Mouse (Mus musculus) liver, adult 2 months (tissue): ENCODE results near the gene Hes3. TPM values are rescaled to one million over a fixed set of nuclear protein-coding genes. Genes with fewer than 3 reads are reported as not detected.
A peak's percentile ranks its signal among the peaks of the same experiment; 100 is the strongest.

Source experiments
- DNase-seq: peaks from one replicate; pipeline ENCODE4 v3.0.0-alpha.2; 2011; ENCODE audit warnings: low read depth, low spot score; ENCODE audit errors: extremely low read depth
- H3K27ac ChIP-seq: fragments of 200-500 bp; replicated peaks from 2 replicates; pipeline ENCODE4 v1.5.1; 2012; ENCODE audit warnings: low read depth, mild to moderate bottlenecking, control low read depth, inconsistent platforms, low read length; ENCODE audit not compliant: insufficient read depth
- H3K27me3 ChIP-seq: fragments of 200-500 bp; 2 replicates; pipeline ENCODE4 v1.6.1; 2012; ENCODE audit warnings: mild to moderate bottlenecking, moderate library complexity, low read length, inconsistent platforms; ENCODE audit not compliant: control insufficient read depth, insufficient read depth
- H3K36me3 ChIP-seq: fragments of 200-500 bp; 2 replicates; pipeline ENCODE4 v1.6.1; 2012; ENCODE audit warnings: low read length, inconsistent platforms; ENCODE audit not compliant: control insufficient read depth, insufficient read depth
- H3K4me1 ChIP-seq: fragments of 200-500 bp; 2 replicates; pipeline ENCODE4 v1.6.1; 2011; ENCODE audit warnings: low read length; ENCODE audit not compliant: control insufficient read depth, insufficient read depth
- H3K4me3 ChIP-seq: fragments of 200-500 bp; 2 replicates; pipeline ENCODE4 v1.5.1; 2011; ENCODE audit warnings: low read depth, mild to moderate bottlenecking, control low read depth, low read length, moderate library complexity; ENCODE audit not compliant: insufficient read depth
- H3K79me2 ChIP-seq: fragments of 200-500 bp; 2 replicates; pipeline ENCODE4 v1.6.1; 2012; ENCODE audit warnings: inconsistent platforms, mild to moderate bottlenecking, low read length, moderate library complexity; ENCODE audit not compliant: control insufficient read depth, insufficient read depth
- H3K9ac ChIP-seq: fragments of 200-500 bp; 2 replicates; pipeline ENCODE4 v1.6.1; 2012; ENCODE audit warnings: low read depth, mild to moderate bottlenecking, control low read depth, inconsistent platforms, low read length
- CTCF ChIP-seq: fragments of 200-500 bp; IDR thresholded peaks from 2 replicates; pipeline ENCODE4 v1.5.1; 2011; ENCODE audit warnings: low read depth, low read length, control low read depth
- POLR2A ChIP-seq: fragments of 200-500 bp; IDR thresholded peaks from 2 replicates; pipeline ENCODE4 v1.6.1; 2011; ENCODE audit warnings: low read length, control low read depth; ENCODE audit not compliant: insufficient read depth; ENCODE audit errors: extremely low read depth
- WGBS: fragments of 180-500 bp; shearing (Covaris S2); methylation state at CpG from one replicate; pipeline ENCODE4 v1.1.7; 2018; 5-methylcytosine and 5-hydroxymethylcytosine counted together
- polyA plus RNA-seq: library from polyadenylated mRNA; depleted of rRNA; stranded (reverse); fragments of >200 nt; gene quantifications from 2 replicates; pipeline ENCODE4 v1.2.3, GENCODE M21; 2012
- total RNA-seq: library from RNA; depleted of rRNA; stranded (reverse); fragments of >200 nt; gene quantifications from 2 replicates; pipeline ENCODE4 v1.2.3, GENCODE M21; 2014

The Hes3 gene
- total and polyA plus RNA-seq, 2 experiments = not detected

- peak; percentile 30 for DNase-seq
- Histone ChIP-seq H3K27me3 (peaks cover 25% of the 10 kb centered on the region), H3K36me3 (no peaks in the 10 kb centered on the region), H3K4me1 (no peaks in the 10 kb centered on the region; the same call in 1 of the 2 replicates), H3K79me2 (no peaks in the 10 kb centered on the region), H3K4me3 (peak overlapping the region; percentile 18; the same call in 1 of the 2 replicates), H3K9ac (peak overlapping the region; percentile 32; the same call in 1 of the 2 replicates), H3K27ac (no peak overlapping the region)
- WGBS = 7% methylated on average over 69 of the region's 70 CpGs
- TF ChIP-seq CTCF (peak; percentile 85), POLR2A (no peak)
Measured at GRCm38 (mm10) chr4:152283186-152283950, 8.1 kb downstream of the Hes3 start.

GRCm38 (mm10) chr4:152282721-152283120 is 8.7 kb downstream of the Hes3 start:
- Histone ChIP-seq H3K36me3 (no peaks in the 10 kb centered on the region), H3K79me2 (no peaks in the 10 kb centered on the region), H3K9ac (no peak overlapping the region), H3K4me3 (no peak overlapping the region; the same call in 1 of the 2 replicates), H3K27me3 (peaks cover 25% of the 10 kb centered on the region), H3K27ac (no peak overlapping the region), H3K4me1 (no peaks in the 10 kb centered on the region; the same call in 1 of the 2 replicates)
- DNase-seq = no peak
- TF ChIP-seq POLR2A = no peak
- TF ChIP-seq CTCF = no peak
- WGBS = 24% methylated on average over 34 of the region's 34 CpGs

GRCm38 (mm10) chr4:152281601-152282000 is 9.9 kb downstream of the Hes3 start:
- no peak for DNase-seq
- Histone ChIP-seq H3K36me3 (no peaks in the 10 kb centered on the region), H3K27ac (no peak overlapping the region), H3K4me3 (no peak overlapping the region), H3K27me3 (peaks cover 18% of the 10 kb centered on the region), H3K9ac (no peak overlapping the region), H3K4me1 (no peaks in the 10 kb centered on the region; the same call in 1 of the 2 replicates), H3K79me2 (no peaks in the 10 kb centered on the region)
- 61% methylated on average over 15 of the region's 15 CpGs for WGBS
- no peak for TF ChIP-seq CTCF
- TF ChIP-seq POLR2A = no peak

- DNase-seq = no peak
- 88% methylated on average over 23 of the region's 23 CpGs for WGBS
- H3K4me1 ChIP-seq = no peaks in the 10 kb centered on the region; the same call in 1 of the 2 replicates
- TF ChIP-seq CTCF = no peak
- no peak for TF ChIP-seq POLR2A
- no peak overlapping the region for H3K9ac ChIP-seq
- H3K79me2 ChIP-seq = no peaks in the 10 kb centered on the region
- H3K36me3 ChIP-seq = no peaks in the 10 kb centered on the region
- H3K27me3 ChIP-seq = peaks cover 12% of the 10 kb centered on the region
- no peak overlapping the region for H3K4me3 ChIP-seq
- H3K27ac ChIP-seq = no peak overlapping the region
Measured at GRCm38 (mm10) chr4:152278986-152279385, 12.5 kb downstream of the Hes3 start.

- Histone ChIP-seq H3K4me3 (no peak overlapping the region), H3K79me2 (no peaks in the 10 kb centered on the region), H3K4me1 (no peaks in the 10 kb centered on the region), H3K36me3 (no peaks in the 10 kb centered on the region), H3K27me3 (peaks cover 9% of the 10 kb centered on the region), H3K9ac (no peak overlapping the region), H3K27ac (no peak overlapping the region)
- no peak for DNase-seq
- TF ChIP-seq CTCF = no peak
- no peak for TF ChIP-seq POLR2A
- 69% methylated on average over 2 of the region's 2 CpGs for WGBS
Measured at GRCm38 (mm10) chr4:152277916-152278315, 13.5 kb downstream of the Hes3 start.
